Mouse (Mus musculus) kidney, embryonic 15.5 days (tissue): ENCODE results near the gene Togaram2. TPM values are rescaled to one million over a fixed set of nuclear protein-coding genes. Genes with fewer than 3 reads are reported as not detected.
A peak's percentile ranks its signal among the peaks of the same experiment; 100 is the strongest.
"Not testable (repeated sequence)": the region's sequence is repeated elsewhere in the genome, so short reads cannot be mapped to it uniquely, and the experiment has no call there.

ENCODE experiments used
- ATAC-seq: fragments of 200-750 bp; cut with Nextera tagmentation; replicated peaks from 2 replicates; pipeline ENCODE4 v1.8.0; 2017; ENCODE audit warnings: moderate TSS enrichment; ENCODE audit not compliant: low FRiP score
- H3K27ac ChIP-seq: fragments of 300-500 bp; sonication (generic); 2 replicates; pipeline ENCODE4 v1.5.1; 2015; ENCODE audit warnings: mild to moderate bottlenecking, inconsistent platforms
- H3K27me3 ChIP-seq: fragments of 300-500 bp; sonication (generic); 2 replicates; pipeline ENCODE4 v1.6.1; 2015; ENCODE audit warnings: inconsistent platforms
- H3K36me3 ChIP-seq: fragments of 300-500 bp; sonication (generic); 2 replicates; pipeline ENCODE4 v1.6.1; 2015; ENCODE audit warnings: inconsistent platforms
- H3K4me1 ChIP-seq: fragments of 300-500 bp; sonication (generic); 2 replicates; pipeline ENCODE4 v1.6.1; 2015; ENCODE audit warnings: inconsistent platforms
- H3K4me2 ChIP-seq: fragments of 300-500 bp; sonication (generic); 2 replicates; pipeline ENCODE4 v1.6.1; 2015; ENCODE audit warnings: moderate library complexity, mild to moderate bottlenecking, inconsistent platforms
- H3K4me3 ChIP-seq: fragments of 300-500 bp; sonication (generic); replicated peaks from 2 replicates; pipeline ENCODE4 v1.5.1; 2015; ENCODE audit warnings: mild to moderate bottlenecking, inconsistent platforms
- H3K9ac ChIP-seq: fragments of 300-500 bp; sonication (generic); 2 replicates; pipeline ENCODE4 v1.6.1; 2015; ENCODE audit warnings: mild to moderate bottlenecking, inconsistent platforms
- H3K9me3 ChIP-seq: fragments of 300-500 bp; sonication (generic); replicated peaks from 2 replicates; pipeline ENCODE4 v1.6.1; 2016; ENCODE audit warnings: inconsistent platforms
- WGBS: fragments of 180-500 bp; shearing (Covaris S2); methylation state at CpG from one replicate; pipeline ENCODE4 v1.1.7; 2015; ENCODE audit warnings: mixed read lengths; 5-methylcytosine and 5-hydroxymethylcytosine counted together
- polyA plus RNA-seq: library from polyadenylated mRNA; unstranded; fragments of >200 nt; fragmentation: Nextera tagmentation; extraction: Ambion mirVana; gene quantifications from 2 replicates; pipeline ENCODE4 v1.2.1, GENCODE M21; 2015

Togaram2 gene
- polyA plus RNA-seq, 1 experiment from 2014 or later, result 0.18 TPM

DNA sequence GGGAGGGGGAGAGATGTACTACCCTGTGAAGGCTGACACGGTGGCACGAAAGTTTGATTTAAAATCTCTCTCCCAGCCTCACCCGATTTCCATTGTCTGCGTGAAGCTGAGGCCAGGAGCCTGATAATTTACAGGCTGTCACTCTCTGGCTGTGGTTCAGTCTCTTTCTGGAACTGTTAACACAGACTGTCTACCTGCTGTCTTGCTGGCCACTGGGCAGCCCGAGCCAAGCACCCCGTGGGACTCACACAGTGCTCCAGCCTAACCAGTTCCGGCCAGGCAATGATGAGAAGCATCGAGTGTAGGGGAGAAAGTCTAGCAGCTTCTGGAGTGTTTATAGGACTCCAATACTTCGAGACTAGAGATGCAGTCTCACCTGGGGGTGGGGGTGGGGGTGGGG, 73.1 kb downstream of the Togaram2 start:
- H3K4me1 ChIP-seq, result peaks cover 17% of the 10 kb centered on the region; the same call in 1 of the 2 replicates
- no peaks in the 10 kb centered on the region for H3K27me3 ChIP-seq
- no peaks in the 10 kb centered on the region for H3K36me3 ChIP-seq
- no peak overlapping the region for H3K4me2 ChIP-seq
- H3K9me3 ChIP-seq, result no peaks in the 10 kb centered on the region
- H3K9ac ChIP-seq, result no peak overlapping the region
- 44% methylated on average over 9 of the region's 9 CpGs for WGBS
- no peak overlapping the region for H3K27ac ChIP-seq
- no peak for ATAC-seq
- H3K4me3 ChIP-seq, result no peak overlapping the region

DNA sequence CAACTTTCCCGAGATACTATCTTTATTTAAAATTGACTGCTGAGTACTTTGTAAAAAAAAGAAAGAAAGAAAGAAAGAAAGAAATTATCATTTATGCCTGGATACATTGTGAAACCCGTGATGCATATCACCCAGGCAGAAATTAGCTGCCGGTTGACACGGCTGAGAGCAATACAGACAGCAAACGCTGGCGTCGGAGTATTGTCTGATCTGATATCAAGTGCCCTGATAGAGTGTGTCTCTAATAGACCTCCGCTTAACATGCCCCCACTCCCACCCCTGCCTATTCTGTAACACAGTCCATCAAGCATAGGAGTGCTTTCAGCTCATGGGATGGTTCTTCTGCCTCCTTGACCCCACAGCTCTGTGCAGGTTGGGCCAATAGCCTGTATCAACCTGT, 74.5 kb downstream of the Togaram2 start:
- no peaks in the 10 kb centered on the region for H3K36me3 ChIP-seq
- no peak overlapping the region for H3K4me3 ChIP-seq
- H3K9ac ChIP-seq, result no peak overlapping the region
- no peaks in the 10 kb centered on the region for H3K27me3 ChIP-seq
- H3K27ac ChIP-seq, result no peak overlapping the region
- H3K9me3 ChIP-seq, result no peaks in the 10 kb centered on the region
- 0 out of 2 replicates have a peak, but pooled peaks have one; percentile 31 for ATAC-seq
- 62% methylated on average over 8 of the region's 8 CpGs for WGBS
- H3K4me2 ChIP-seq, result no peak overlapping the region
- peaks cover 17% of the 10 kb centered on the region; the same call in 1 of the 2 replicates for H3K4me1 ChIP-seq

DNA sequence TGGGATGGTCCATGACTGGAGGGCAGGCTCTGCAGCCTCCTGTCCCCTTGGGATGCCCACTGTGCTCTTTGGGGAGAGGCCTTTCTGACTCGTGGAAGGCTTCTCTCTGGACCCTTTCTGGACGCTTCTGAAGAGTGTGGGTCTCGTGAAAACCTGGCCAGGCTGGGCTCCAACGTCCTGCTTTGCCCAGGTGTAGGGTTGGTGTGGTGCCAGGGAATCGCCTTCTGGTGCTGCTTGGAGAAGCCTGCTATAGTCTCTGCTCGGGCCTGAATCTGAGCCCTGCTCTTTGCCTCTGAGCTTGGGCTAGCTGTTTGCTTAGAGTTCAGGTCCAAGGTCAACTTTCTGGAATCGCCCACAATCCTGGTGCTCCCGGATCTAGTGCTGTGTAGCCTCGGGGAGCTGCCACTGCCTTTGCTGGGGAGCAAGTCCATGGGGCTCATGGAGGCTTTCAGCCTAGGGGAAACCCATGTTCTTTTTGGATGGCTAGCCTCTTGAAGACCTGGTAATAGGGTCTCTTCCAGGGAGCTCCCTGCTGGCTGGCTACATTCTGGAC, 76.6 kb downstream of the Togaram2 start:
- Histone ChIP-seq H3K4me2 (no peak overlapping the region), H3K9ac (no peak overlapping the region), H3K9me3 (no peaks in the 10 kb centered on the region), H3K4me1 (peaks cover 12% of the 10 kb centered on the region; the same call in 1 of the 2 replicates), H3K36me3 (no peaks in the 10 kb centered on the region), H3K4me3 (no peak overlapping the region), H3K27ac (no peak overlapping the region), H3K27me3 (no peaks in the 10 kb centered on the region)
- WGBS, result 75% methylated on average over 9 of the region's 9 CpGs
- no peak for ATAC-seq

DNA sequence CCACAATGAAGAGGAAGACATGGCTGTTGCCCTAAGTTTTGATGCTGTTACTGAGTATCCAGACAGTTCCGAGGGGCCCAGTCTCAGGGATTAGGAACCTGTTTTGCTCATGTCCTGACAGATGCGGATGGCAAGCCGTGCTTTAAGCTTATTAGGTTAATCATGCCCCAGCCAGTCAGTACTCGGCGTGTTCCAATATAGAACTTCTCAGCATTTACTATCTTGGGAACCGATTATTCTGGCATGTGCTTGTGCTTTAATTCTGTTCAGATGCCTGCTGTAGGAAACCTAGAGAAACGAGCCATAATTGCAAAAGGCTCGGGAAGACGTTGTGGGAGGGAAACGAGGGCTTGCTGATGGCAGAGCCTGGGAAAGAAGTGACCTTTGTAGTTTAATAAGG, 79.8 kb downstream of the Togaram2 start, which contains the start of gene Pcare:
Gene Pcare (minus strand): TSS at position 64 of the 400 bp plus-strand sequence.
- H3K27ac ChIP-seq, result no peak within 1 kb of the TSS
- WGBS, result 63% methylated on average over 10 of the region's 10 CpGs
- no peaks in the 10 kb centered on the region for H3K9me3 ChIP-seq
- H3K4me2 ChIP-seq, result no peak within 1 kb of the TSS
- no peak for ATAC-seq
- H3K4me3 ChIP-seq, result no peak within 1 kb of the TSS
- no peaks in the 10 kb centered on the region for H3K27me3 ChIP-seq
- H3K4me1 ChIP-seq, result peaks cover 6% of the 10 kb centered on the region; the same call in 1 of the 2 replicates
- no peaks in the 10 kb centered on the region for H3K36me3 ChIP-seq
- no peak within 1 kb of the TSS for H3K9ac ChIP-seq

DNA sequence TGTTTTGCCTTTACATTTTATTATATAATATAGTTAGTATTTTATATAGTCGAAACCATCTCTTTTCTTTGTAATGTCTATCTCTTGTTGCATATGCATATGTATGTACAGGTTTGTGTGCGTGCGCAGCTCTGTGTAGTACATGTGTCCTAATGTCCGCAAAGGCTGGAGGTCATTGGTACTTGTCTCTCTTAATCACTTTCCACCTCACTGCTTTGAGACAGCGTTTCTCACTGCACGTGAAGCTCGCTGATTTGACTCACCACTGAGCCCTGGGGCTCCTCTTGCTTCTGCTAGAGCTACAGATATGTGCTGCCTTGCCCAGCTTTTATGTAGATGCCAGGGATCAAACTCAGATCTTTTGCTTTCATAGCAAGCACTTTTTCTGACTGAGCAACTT, 87.5 kb downstream of the Togaram2 start:
- H3K36me3 ChIP-seq, result no peaks in the 10 kb centered on the region
- no peak for ATAC-seq
- no peak overlapping the region for H3K4me2 ChIP-seq
- H3K4me1 ChIP-seq, result no peaks in the 10 kb centered on the region
- H3K9ac ChIP-seq, result no peak overlapping the region
- no peak overlapping the region for H3K27ac ChIP-seq
- no peak overlapping the region for H3K4me3 ChIP-seq
- 65% methylated on average over 7 of the region's 7 CpGs for WGBS
- H3K9me3 ChIP-seq, result peaks cover 3% of the 10 kb centered on the region; the same call in 1 of the 2 replicates
- no peaks in the 10 kb centered on the region for H3K27me3 ChIP-seq

DNA sequence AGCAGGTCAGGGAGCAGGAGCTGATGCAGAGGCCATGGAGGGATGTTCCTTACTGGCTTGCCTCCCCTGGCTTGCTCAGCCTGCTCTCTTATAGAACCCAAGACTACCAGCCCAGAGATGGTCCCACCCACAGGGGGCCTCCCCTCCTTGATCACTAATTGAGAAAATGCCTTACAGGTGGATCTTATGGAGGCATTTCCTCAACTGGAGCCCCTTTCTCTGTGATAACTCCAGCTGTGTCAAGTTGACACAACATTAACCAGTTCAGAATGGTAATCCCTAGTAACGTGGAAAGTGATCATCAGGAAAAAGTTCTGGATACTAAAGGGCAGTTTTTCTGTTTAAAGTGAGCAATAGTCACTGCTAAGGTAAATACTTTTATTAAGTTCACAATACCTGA, 95.1 kb downstream of the Togaram2 start, which contains the start of gene Clip4:
Gene Clip4 (plus strand): TSS at position 301 of the 400 bp plus-strand sequence.
- 74% methylated on average over 1 of the region's 1 CpGs for WGBS
- not testable (repeated sequence) for H3K9ac ChIP-seq, H3K4me3 ChIP-seq, H3K9me3 ChIP-seq, H3K4me1 ChIP-seq, ATAC-seq, H3K27ac ChIP-seq, H3K36me3 ChIP-seq, H3K4me2 ChIP-seq, H3K27me3 ChIP-seq

DNA sequence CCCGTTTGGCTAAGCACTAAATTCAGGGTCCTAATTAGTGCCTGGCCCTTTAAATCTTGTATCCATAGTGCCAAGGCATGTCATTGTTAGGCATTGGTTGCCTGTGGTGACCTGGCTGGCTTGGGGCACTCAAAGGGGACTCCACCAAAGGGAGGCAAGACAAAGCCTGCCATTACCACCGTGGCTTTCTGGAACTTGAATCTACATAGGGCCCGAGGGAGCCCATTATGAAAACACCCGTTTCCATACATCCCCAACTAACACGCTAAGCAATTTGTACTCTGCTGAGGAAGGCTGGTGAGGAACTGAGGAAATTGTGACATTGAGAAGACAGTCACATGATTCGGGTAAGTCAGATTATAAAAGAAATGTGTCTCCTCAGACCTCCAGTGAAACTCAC, 96.5 kb downstream of the Togaram2 start:
- Histone ChIP-seq H3K36me3 (no peaks in the 10 kb centered on the region), H3K9me3 (no peaks in the 10 kb centered on the region), H3K9ac (no peak overlapping the region), H3K27ac (no peak overlapping the region), H3K4me1 (no peaks in the 10 kb centered on the region), H3K4me3 (no peak overlapping the region), H3K27me3 (no peaks in the 10 kb centered on the region), H3K4me2 (no peak overlapping the region)
- no peak for ATAC-seq
- WGBS, result 43% methylated on average over 6 of the region's 6 CpGs

DNA sequence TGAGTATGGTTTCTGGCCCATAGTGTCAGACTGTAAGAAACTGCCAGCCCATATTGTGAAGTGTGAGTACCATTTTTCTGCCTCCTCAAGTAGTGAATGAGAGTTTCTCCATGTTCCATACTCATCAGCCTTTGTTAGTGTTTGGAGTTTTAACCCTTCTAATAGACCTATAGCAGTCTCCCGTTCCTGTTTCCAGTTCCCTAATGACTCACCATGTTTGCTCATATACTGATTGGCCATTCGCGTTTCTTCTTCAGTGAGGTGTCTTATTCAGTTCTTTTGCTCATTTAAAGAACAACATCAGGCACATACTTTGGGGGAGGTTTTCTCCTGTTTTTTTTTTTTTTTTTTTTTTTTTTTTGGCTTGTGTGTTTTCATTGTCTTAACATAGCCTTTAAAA, 97.6 kb downstream of the Togaram2 start:
- H3K9ac ChIP-seq, result no peak overlapping the region
- no peaks in the 10 kb centered on the region for H3K27me3 ChIP-seq
- no peaks in the 10 kb centered on the region for H3K4me1 ChIP-seq
- H3K9me3 ChIP-seq, result no peaks in the 10 kb centered on the region
- no peak overlapping the region for H3K4me3 ChIP-seq
- no peaks in the 10 kb centered on the region for H3K36me3 ChIP-seq
- no peak overlapping the region for H3K4me2 ChIP-seq
- H3K27ac ChIP-seq, result no peak overlapping the region
- WGBS, result 84% methylated on average over 3 of the region's 3 CpGs
- no peak for ATAC-seq

DNA sequence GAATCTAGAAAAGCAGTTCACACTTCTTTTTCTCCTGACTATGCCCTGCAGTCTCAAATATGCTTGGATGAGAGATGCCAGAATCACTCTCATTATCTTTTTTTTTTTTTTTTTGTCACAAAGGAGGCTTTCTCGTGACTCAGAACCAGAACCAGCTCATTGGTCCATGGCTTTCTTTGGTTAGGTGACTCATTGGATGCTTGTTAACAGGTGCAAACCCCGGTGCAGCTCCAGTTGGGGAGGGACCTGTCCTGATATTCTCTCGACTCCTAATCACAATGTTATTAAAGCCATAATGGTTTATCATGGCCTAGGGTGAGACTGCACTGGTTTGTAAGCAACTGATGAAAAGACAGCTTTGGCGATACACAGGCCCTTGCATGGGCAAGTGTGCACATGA, 101.1 kb downstream of the Togaram2 start:
- Histone ChIP-seq H3K27ac (no peak overlapping the region), H3K4me1 (no peaks in the 10 kb centered on the region), H3K9me3 (no peaks in the 10 kb centered on the region), H3K27me3 (no peaks in the 10 kb centered on the region), H3K4me3 (no peak overlapping the region), H3K4me2 (no peak overlapping the region), H3K36me3 (no peaks in the 10 kb centered on the region), H3K9ac (no peak overlapping the region)
- 62% methylated on average over 4 of the region's 4 CpGs for WGBS
- ATAC-seq, result no peak

DNA sequence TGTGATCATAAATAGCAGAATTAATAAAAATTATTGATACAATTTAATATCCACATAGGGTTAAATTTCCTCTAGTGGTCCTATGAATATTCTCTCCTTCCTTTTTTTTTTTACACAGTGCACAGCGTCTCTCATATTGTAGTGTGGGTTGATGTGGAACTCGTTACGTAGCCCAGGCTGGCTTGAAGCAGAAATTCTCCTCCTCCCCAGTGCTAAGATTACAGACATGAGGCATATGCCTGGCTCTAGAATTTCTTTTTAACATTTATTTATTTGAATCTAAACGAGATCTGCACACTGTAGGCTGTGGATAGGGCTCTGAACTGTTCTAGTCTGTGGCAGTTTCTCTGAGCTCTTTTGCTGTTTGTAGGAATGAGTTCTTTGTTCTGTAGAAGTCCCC, 102.2 kb downstream of the Togaram2 start:
- no peak overlapping the region for H3K4me2 ChIP-seq
- no peak for ATAC-seq
- no peaks in the 10 kb centered on the region for H3K36me3 ChIP-seq
- WGBS, result 77% methylated on average over 4 of the region's 4 CpGs
- H3K4me3 ChIP-seq, result no peak overlapping the region
- no peak overlapping the region for H3K27ac ChIP-seq
- no peak overlapping the region for H3K9ac ChIP-seq
- H3K27me3 ChIP-seq, result no peaks in the 10 kb centered on the region
- no peaks in the 10 kb centered on the region for H3K4me1 ChIP-seq
- no peaks in the 10 kb centered on the region for H3K9me3 ChIP-seq

DNA sequence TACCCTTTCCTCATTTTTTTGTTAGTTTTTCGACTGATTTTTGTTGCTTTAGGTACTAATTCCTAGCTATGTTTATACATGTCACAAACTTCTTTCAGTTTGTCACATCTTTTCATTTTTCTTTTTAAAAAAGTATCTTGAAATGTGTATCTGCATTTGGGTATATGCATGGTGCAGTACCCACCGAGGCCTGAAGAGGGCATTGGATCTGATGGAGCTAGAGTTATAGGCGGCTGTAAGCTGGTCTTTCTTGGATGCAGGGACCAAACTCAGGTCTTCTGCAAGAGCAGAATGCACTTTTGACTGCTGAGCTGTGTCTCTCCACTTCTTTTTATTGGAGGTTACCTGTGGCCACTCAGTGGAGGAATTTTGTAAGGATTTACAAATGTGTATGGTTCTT, 105.6 kb downstream of the Togaram2 start:
- Histone ChIP-seq H3K27me3 (peaks cover 22% of the 10 kb centered on the region), H3K4me3 (no peak overlapping the region), H3K27ac (no peak overlapping the region), H3K36me3 (no peaks in the 10 kb centered on the region), H3K9me3 (no peaks in the 10 kb centered on the region), H3K9ac (no peak overlapping the region), H3K4me2 (no peak overlapping the region), H3K4me1 (peaks cover 8% of the 10 kb centered on the region)
- 78% methylated on average over 3 of the region's 3 CpGs for WGBS
- no peak for ATAC-seq
